Mouse (Mus musculus): Measurements from ENCODE around the gene Ms4a18. TPM values are rescaled to one million over a fixed set of nuclear protein-coding genes. Genes with fewer than 3 reads are reported as not detected.
A peak's percentile ranks its signal among the peaks of the same experiment; 100 is the strongest.
"Not testable (repeated sequence)": the region's sequence is repeated elsewhere in the genome, so short reads cannot be mapped to it uniquely, and the experiment has no call there.

Ms4a18 gene
- total RNA-seq (2021): not detected

GRCm38 (mm10) chr19:11017891-11018290 lies at the start of gene Ms4a18:
Ms4a18 (minus strand) TSS chr19:11018031.
- intact Hi-C loops (cut with DNase I): no loop called here
- DNase-seq (ENCODE audit: low spot score in 2 of 2): no peak

DNA sequence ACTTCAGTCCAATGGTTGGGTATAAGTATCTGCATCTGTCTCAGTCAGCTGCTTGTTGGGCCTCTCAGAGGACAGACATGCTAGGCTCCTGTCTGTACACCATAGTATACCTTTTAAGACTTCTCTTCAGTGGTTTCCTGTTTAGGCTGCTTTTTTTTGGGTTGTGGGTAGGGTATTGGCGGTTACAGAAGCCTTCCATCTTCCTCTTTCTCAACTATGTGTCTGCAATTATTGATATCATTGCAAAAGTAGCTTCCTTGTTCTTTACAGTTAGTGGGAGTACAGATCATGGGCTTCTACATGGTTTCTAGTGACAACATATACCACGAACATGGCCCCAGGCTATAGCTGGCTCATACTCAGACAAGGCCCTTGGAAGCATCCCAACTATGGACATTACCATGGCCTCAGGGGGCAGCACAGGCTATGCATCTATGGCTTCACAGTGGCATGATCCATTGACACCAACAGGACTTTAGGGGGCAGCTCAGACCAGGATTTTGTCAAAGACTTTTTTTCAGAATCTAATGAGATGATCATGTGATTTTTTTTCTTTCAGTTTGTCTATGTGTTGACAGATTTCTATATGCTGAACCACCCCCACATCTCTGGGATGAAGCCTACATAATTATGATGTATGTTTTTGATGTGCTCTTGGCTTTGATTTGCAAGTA lies 47.5 kb upstream of the Ms4a18 start:
- intact Hi-C loops (cut with DNase I): no loop called here
- DNase-seq (ENCODE audit: low spot score in 2 of 2): no peak

- DNase-seq (ENCODE audit: low spot score in 2 of 2): no peak
- intact Hi-C loops (cut with DNase I): no loop called here
Observed at GRCm38 (mm10) chr19:11060900-11061299, 43.1 kb upstream of the Ms4a18 start.

GRCm38 (mm10) chr19:11059967-11060366 lies 42.1 kb upstream of the Ms4a18 start:
- intact Hi-C loops (cut with DNase I): no loop called here
- DNase-seq (ENCODE audit: low spot score in 2 of 2): no peak

DNA sequence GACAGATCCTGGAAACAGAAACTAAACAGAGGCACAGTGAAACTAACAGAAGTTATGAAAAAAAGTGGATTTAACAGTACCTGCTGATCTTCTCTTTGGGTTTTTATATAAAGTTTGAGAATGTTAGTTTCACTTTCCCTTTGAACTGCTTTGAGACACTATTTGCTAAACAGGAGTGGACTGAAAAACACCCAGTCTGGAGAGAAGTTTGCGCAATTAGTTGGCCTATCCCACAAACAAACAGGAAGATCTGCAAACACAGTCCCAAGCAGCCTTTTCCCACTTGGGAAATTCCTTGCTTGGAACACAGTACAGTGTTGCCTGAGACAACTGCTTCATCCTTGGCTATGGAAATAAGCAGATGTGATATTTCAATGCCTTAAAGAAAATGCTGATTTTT lies 37.9 kb upstream of the Ms4a18 start:
- intact Hi-C loops (cut with DNase I); DNase-seq (ENCODE audit: low spot score in 2 of 2): not testable (repeated sequence)

- intact Hi-C loops (cut with DNase I): no loop called here
- DNase-seq (ENCODE audit: low spot score in 2 of 2): no peak
Observed at GRCm38 (mm10) chr19:11053277-11053676, 35.4 kb upstream of the Ms4a18 start.

- DNase-seq (ENCODE audit: low spot score in 2 of 2): no peak
- intact Hi-C loops (cut with DNase I): no loop called here
Observed at GRCm38 (mm10) chr19:11052877-11053276, 35.0 kb upstream of the Ms4a18 start.

DNA sequence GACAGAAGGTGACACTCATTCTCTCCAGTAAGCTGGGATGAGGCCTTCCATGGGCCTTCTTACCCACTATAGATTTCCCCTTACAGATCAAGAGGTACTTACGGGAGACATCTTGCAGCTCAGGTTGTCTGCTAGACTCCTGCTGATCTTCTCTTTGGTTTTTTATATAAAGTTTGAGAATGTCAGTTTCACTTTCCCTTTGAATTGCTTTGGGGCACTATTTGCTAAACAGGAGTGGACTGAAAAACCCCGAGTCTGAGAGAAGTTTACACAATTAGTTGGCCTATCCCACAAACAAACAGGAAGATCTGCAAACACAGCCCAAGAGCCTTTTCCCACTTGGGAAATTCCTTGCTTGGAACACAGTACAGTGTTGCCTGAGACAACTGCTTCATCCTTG lies 32.5 kb upstream of the Ms4a18 start:
- intact Hi-C loops (cut with DNase I): loop anchor here (2.0 kb wide), 1 partner anchor 43 kb away; no protein-coding TSS in a partner anchor
- no peak for DNase-seq (ENCODE audit: low spot score in 2 of 2)

GRCm38 (mm10) chr19:11049426-11049825 lies 31.6 kb upstream of the Ms4a18 start:
- intact Hi-C loops (cut with DNase I): no loop called here
- no peak for DNase-seq (ENCODE audit: low spot score in 2 of 2)

DNA sequence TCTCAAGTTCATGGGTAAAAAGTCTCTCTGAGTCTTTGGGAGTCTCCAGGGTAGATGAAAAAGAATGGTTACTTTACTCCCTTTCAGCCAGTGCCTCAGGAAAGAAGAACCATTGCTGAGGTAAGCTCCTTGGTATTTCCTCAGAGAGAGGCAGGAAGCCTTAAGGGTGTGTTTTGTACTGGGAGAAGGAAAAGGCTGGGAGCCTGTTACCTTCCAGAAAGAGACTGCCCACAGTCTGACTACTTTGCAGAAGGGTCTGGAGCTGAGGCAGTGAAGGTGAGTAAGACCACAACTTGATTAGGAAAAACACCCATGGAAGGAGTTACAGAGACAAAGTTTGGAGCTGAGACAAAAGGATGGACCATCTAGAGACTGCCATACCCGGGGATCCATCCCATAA lies 30.7 kb upstream of the Ms4a18 start:
- DNase-seq (ENCODE audit: low spot score in 2 of 2): no peak
- intact Hi-C loops (cut with DNase I): no loop called here

- intact Hi-C loops (cut with DNase I): no loop called here
- no peak for DNase-seq (ENCODE audit: low spot score in 2 of 2)
Observed at GRCm38 (mm10) chr19:11048009-11048408, 30.2 kb upstream of the Ms4a18 start.

DNA sequence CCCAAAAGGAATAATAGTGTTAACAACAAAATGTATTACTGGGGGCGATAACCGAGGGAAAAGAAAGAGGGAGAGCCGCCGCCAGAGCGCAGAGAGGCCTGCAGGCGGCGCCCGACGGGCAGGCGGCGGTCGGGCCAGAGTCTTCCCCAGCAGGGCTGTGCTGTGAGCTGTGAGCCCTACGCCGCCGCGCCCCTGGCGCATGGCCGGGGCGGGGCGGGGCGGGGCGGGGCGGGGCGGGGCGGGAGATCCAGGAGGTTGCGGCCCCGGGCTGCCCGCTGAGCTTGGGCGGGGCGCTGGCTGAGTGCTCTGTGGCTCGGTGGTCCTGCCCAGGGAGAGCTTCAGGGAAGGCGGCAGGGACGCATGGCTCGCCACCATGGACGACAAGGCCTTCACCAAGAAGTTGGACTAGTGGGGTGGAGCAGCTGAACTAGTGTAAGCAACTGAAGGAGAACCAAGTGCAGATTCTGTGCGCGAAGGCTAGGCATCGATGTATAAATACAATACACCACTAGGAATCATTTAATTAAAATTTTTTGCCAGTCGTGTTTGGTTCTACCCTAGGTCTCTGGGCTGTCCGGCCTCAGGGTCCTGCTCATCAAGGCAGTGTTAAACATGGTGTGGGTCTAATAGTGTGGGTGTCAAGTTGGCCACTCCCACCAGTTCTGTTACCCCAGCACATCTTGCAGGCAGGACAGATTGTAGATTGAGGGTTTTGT lies 27.3 kb upstream of the Ms4a18 start:
- DNase-seq (ENCODE audit: low spot score in 2 of 2): peak; percentile 14 to 36
- intact Hi-C loops (cut with DNase I): no loop called here

GRCm38 (mm10) chr19:11044671-11044995 lies 26.8 kb upstream of the Ms4a18 start:
- intact Hi-C loops (cut with DNase I): no loop called here
- no peak for DNase-seq (ENCODE audit: low spot score in 2 of 2)

DNA sequence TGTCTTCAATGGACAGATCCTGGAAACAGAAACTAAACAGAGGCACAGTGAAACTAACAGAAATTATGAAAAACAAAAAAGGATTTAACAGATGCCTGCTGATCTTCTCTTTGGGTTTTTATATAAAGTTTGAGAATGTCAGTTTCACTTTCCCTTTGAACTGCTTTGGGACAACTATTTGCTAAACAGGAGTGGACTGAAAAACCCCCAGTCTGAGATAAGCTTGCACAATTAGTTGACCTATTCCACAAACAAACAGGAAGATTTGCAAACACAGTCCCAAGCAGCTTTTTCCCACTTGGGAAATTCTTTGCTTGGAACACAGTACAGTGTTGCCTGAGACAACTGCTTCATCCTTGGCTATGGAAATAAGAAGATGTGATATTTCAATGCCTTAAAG lies 19.7 kb upstream of the Ms4a18 start:
- DNase-seq (ENCODE audit: low spot score in 2 of 2): no peak
- intact Hi-C loops (cut with DNase I): no loop called here

DNA sequence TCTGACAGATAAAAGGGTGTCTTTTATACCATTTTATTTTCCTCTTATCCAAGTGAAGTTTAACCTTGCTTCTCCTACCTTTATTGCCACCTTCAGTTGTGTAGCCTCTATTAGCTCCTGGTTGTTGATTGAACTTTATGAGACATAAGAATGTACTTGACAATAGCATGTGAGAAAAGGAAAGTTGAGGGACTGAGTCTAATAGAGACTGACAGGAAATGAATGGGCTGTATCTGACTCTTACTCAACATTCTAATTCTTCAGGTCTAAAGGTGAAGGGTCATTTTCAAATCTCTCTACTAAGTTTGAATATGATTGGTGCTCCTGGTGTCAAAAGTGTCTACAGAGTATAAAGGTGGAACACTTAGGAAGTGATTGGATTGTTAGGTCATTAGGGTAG lies 4.6 kb upstream of the Ms4a18 start:
- intact Hi-C loops (cut with DNase I): no loop called here

DNA sequence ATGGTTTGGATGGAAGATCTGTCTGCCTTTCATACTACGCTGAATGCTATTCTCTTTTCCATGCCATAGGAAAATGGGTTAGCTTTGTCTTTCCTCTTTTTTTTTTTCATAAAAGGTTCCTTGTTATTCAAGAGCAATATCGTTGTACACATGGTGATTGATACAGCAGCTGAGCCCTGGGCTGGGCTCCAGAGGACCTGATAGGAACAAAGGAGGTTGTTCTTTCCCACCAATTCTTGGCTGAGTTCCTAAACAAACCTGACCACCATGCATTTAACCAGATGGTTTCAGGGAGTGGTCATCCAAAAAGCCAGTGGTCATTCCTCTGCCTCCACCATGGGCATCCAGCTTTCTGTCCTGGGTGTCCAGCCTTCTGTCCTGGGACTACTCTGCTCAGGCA lies 580 bp downstream of the Ms4a18 start:
- intact Hi-C loops (cut with DNase I): no loop called here

More for the DNA sequence above, 4.6 kb upstream of the Ms4a18 start:
- DNase-seq (ENCODE audit: low spot score in 2 of 2): no peak

DNA sequence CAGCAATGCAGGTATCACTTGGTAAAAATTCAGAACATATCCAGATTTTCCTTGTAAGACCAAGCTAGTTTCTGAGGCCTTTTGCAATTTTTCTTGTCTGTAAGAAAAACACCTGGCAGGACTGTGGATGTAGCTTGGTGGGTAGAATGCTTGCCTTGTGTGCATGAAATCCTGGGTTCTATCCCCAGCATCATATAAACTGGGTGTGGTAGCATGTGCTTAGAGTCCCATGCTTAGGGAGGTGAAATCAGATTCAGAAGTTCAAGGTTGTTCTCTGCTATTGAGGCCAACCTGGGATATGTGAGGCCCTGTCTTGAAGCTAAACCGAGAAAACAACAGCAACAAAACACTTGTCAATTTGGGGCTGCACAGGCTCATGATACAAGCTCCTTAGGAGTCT lies 1.8 kb downstream of the Ms4a18 start:
- no peak for DNase-seq (ENCODE audit: low spot score in 2 of 2)
- intact Hi-C loops (cut with DNase I): no loop called here

More for the DNA sequence above, 580 bp downstream of the Ms4a18 start:
- no peak for DNase-seq (ENCODE audit: low spot score in 2 of 2)

GRCm38 (mm10) chr19:11015468-11015867 lies 2.4 kb downstream of the Ms4a18 start:
- intact Hi-C loops (cut with DNase I): no loop called here
- no peak for DNase-seq (ENCODE audit: low spot score in 2 of 2)

DNA sequence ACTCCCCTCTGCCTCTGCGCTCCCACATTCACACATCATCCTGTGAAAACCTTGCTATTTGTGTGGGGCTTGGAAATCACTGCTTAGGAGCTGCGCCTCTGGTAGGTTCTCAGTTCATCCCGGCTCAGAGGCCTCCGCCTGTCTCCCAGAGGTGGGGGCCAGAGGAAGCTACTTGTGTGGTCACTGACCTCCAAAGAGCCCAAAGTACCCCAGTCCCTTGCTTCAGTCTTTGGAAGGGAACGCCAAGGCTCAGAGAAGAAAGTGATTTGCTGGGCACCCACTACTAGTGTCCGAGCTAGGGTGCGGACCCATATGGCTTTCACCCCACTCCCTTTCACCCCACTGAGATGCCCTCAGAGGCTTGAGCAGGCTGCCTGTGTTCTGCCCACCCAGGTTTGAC lies 24.7 kb downstream of the Ms4a18 start, which contains the start of gene Ms4a15:
Ms4a15 (minus strand) TSS at position 101 of the 400 bp plus-strand sequence.
- no peak for DNase-seq (ENCODE audit: low spot score in 2 of 2)
- intact Hi-C loops (cut with DNase I): no loop called here

GRCm38 (mm10) chr19:10991911-10992310 lies 25.9 kb downstream of the Ms4a18 start:
- intact Hi-C loops (cut with DNase I): no loop called here
- DNase-seq (ENCODE audit: low spot score in 2 of 2): no peak

GRCm38 (mm10) chr19:10990751-10991150 lies 27.1 kb downstream of the Ms4a18 start:
- DNase-seq (ENCODE audit: low spot score in 2 of 2): no peak
- intact Hi-C loops (cut with DNase I): no loop called here
